Mouse (Mus musculus): ENCODE data around the gene Rorc. TPM values are rescaled to one million over a fixed set of nuclear protein-coding genes. Genes with fewer than 3 reads are reported as not detected.
A peak's percentile ranks its signal among the peaks of the same experiment; 100 is the strongest.

The Rorc gene
- total RNA-seq, 2 experiments from 2014 or later = 0.16 to 0.18 TPM

- ATAC-seq (ENCODE audit: poor library complexity, severe bottlenecking) = peak; percentile 38
Measured at GRCm38 (mm10) chr3:94375146-94375545, 2.6 kb downstream of the Rorc start.

GRCm38 (mm10) chr3:94375861-94376260 lies 3.3 kb downstream of the Rorc start:
- ATAC-seq (ENCODE audit: poor library complexity, severe bottlenecking) = no peak

- ATAC-seq (ENCODE audit: poor library complexity, severe bottlenecking) = no peak
Measured at GRCm38 (mm10) chr3:94377028-94377923, 4.7 kb downstream of the Rorc start.

- no peak for ATAC-seq (ENCODE audit: poor library complexity, severe bottlenecking)
Measured at GRCm38 (mm10) chr3:94379831-94380510, 7.4 kb downstream of the Rorc start.

GRCm38 (mm10) chr3:94382308-94382707 lies 9.7 kb downstream of the Rorc start:
- ATAC-seq (ENCODE audit: poor library complexity, severe bottlenecking) = no peak

GRCm38 (mm10) chr3:94383476-94383875 lies 10.9 kb downstream of the Rorc start:
- no peak for ATAC-seq (ENCODE audit: poor library complexity, severe bottlenecking)

- ATAC-seq (ENCODE audit: poor library complexity, severe bottlenecking) = no peak
Measured at GRCm38 (mm10) chr3:94386671-94387070, 14.1 kb downstream of the Rorc start.

GRCm38 (mm10) chr3:94387391-94387790 lies 14.8 kb downstream of the Rorc start:
- ATAC-seq (ENCODE audit: poor library complexity, severe bottlenecking) = no peak

GRCm38 (mm10) chr3:94388047-94388446 lies 15.5 kb downstream of the Rorc start:
- ATAC-seq (ENCODE audit: poor library complexity, severe bottlenecking) = peak; percentile 21

GRCm38 (mm10) chr3:94389420-94389819 lies 16.8 kb downstream of the Rorc start:
- no peak for ATAC-seq (ENCODE audit: poor library complexity, severe bottlenecking)

- no peak for ATAC-seq (ENCODE audit: poor library complexity, severe bottlenecking)
Measured at GRCm38 (mm10) chr3:94391001-94391400, 18.4 kb downstream of the Rorc start.

- ATAC-seq (ENCODE audit: poor library complexity, severe bottlenecking) = no peak
Measured at GRCm38 (mm10) chr3:94392128-94392527, 19.5 kb downstream of the Rorc start.

- no peak for ATAC-seq (ENCODE audit: poor library complexity, severe bottlenecking)
Measured at GRCm38 (mm10) chr3:94393049-94393448, 20.5 kb downstream of the Rorc start.

- no peak for ATAC-seq (ENCODE audit: poor library complexity, severe bottlenecking)
Measured at GRCm38 (mm10) chr3:94396336-94396735, 23.7 kb downstream of the Rorc start.

- no peak for ATAC-seq (ENCODE audit: poor library complexity, severe bottlenecking)
Measured at GRCm38 (mm10) chr3:94396851-94397250, 24.3 kb downstream of the Rorc start.

GRCm38 (mm10) chr3:94398217-94398616 lies 25.6 kb downstream of the Rorc start, which contains the start of gene Lingo4:
Gene Lingo4 (plus strand): TSS chr3:94398517.
- ATAC-seq (ENCODE audit: poor library complexity, severe bottlenecking) = no peak

- no peak for ATAC-seq (ENCODE audit: poor library complexity, severe bottlenecking)
Measured at GRCm38 (mm10) chr3:94398943-94399481, 26.4 kb downstream of the Rorc start.

GRCm38 (mm10) chr3:94399663-94400310 lies 27.2 kb downstream of the Rorc start:
- no peak for ATAC-seq (ENCODE audit: poor library complexity, severe bottlenecking)

- no peak for ATAC-seq (ENCODE audit: poor library complexity, severe bottlenecking)
Measured at GRCm38 (mm10) chr3:94402451-94402850, 29.9 kb downstream of the Rorc start.

- ATAC-seq (ENCODE audit: poor library complexity, severe bottlenecking) = no peak
Measured at GRCm38 (mm10) chr3:94404366-94405054, 31.9 kb downstream of the Rorc start.

GRCm38 (mm10) chr3:94405561-94405960 lies 33.0 kb downstream of the Rorc start:
- no peak for ATAC-seq (ENCODE audit: poor library complexity, severe bottlenecking)
